Mouse (Mus musculus) embryo, embryonic 10 days (tissue): ENCODE results near the gene Ap1m1.

Experiments
- DNase-seq: peaks from one replicate; pipeline ENCODE4 v3.0.0-alpha.2; 2015; ENCODE audit warnings: low spot score

Ap1m1 gene

DNA sequence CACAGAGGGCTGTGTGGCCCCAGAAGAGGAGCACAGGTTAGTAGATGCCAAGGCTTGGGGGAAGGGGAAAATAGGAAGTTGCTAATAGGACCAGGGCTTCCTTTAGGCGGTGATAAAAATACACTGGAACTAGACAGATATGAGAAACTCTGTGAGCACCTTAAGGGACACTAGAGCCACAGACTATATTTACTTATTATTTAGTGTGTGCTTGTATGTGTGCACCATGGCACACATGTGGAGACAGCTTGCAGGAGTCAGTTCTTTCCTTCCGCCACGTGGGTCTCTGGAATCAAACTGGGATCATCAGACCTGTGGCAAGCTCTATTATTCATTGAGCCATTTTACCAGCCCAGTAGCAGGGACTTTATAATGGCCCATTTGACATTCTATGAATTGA lies 55.3 kb downstream of the Ap1m1 start:
- no peak for DNase-seq

DNA sequence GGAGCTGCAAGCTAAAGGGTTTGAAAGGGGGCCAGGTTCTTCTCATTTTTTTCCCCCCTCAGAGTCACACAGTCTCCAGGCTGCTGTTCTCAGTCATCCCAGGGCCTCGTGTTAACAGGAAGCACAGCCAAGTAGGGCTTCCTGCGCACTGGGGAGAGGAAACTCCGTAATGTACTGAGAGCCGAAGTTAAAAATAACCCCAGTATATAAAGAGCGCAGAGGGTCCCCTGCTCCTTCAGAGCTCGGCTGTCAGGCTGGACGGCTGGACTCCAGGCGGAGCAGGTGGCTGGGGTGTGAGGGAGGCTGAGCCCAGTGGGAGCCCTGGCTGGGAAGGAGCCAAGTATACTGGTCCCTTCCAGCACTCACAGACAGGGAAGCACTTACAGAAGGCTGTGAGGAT lies 55.9 kb downstream of the Ap1m1 start:
- DNase-seq, result peak; percentile 28

DNA sequence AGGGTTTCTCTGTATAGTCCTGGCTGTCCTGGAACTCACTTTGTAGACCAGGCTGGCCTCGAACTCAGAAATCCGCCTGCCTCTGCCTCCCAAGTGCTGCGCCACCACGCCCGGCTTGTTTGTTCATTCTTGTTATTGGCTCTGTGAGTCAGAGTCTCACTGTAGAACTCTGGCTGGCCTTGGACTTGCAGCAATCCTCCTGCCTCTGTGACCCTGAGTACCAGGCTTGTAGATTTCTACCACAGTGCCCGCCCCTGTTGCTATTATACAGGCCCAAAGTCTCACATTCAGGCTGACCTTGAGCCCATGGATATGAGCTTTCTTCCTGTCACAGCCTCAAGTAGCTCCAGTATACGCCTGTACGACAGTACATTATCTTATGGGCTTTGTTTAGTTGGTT lies 56.7 kb downstream of the Ap1m1 start:
- DNase-seq, result no peak

DNA sequence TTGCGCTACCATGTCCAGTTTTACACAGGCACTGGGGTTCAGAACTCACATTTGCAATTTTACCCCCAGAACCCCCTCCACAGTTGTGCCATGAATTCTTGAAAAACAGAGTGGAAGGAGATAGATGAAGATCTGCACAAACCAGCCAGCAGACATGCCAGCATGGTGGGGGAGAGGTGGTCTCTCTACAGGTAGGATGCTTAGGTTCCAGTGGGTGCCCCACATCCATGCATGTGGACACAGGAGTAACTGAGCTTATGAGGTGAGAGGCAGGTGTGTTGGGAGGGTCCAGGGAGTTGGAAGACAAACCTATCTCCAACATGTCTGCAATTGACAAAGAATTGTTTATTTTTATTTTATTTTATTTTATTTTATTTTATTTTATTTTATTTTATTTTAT lies 59.1 kb downstream of the Ap1m1 start:
- DNase-seq, result no peak

DNA sequence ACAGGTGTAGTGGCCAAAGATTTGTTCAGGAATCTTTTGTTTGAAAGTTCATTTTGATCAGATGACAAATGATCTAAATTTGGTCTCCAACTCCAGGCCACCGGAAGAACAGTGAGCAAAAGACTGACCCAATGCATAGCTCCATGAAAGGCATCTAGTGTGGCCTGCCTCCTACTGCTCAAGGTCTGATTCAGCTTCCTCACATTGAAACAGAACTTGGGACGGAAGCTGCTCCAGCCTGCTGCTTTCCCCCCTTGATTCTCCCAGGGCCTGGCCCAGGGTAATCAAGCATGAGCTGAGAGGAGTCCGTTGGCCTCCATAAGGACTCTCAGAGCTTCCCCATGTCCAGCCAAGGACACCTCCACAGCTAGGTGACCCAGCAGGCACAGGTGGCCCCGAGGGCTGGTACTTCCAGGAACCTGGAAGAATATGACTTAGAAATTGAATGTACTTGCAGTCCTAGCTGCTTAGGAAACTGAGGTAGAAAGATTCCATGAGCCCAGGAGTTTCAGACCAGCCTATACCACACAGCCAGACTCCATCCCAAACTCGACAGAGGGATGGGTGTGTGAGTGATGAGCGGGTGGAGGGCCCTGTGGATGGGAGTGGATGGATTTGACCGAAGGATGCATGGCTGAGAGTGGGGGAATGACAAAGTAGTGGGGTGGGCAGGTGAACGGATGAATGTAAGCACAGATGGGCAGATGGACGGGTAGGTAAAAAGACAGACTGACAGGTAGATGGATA lies 61.0 kb downstream of the Ap1m1 start:
- DNase-seq, result no peak

DNA sequence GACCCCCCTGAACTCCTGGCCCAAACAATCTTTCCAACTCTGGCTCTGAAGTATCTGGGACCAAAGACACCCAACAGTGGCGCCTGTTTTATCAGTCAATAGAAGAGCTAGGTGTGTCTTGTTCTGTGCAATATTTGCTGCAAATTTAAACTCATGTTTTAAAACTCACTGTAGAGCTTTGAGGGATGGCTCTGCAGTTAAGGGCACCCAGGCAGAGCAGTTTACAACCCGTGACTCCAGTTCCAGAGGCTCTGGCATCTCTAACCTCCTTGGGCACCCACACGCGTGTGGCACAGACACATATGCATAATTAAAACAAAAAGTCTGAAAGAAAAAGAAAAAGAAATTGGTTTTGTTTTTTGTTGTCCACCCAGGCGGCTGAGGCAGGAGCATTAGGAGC lies 61.7 kb downstream of the Ap1m1 start:
- no peak for DNase-seq

DNA sequence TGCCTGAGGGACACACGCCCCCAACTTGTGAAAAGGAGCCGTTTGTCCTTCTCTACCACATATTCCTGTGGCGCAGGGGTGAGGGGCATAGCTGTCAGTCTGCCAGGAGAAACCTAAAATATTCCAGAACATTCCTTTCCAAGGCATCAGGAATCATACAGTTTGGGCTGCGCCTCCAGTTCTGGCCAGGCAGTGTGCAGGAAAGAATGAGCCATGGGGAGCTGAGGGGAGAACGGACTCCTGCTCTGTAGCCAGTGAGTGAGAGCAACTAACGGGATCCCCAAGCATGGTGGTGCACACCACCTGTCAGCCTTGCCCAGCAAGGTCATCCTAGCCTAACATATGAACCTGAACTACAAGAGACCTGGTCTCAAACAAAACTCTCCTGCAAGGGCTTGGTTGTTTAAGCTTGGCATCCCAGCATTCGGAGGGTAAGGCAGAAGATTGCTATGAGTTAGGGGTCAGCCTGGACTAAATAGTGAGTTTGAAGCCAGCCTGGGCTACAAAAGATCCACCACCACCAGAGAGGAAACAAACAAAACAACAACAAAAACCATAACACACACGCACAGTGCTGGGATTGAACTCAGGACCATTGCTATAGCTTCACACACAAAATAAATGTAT lies 63.3 kb downstream of the Ap1m1 start:
- no peak for DNase-seq

DNA sequence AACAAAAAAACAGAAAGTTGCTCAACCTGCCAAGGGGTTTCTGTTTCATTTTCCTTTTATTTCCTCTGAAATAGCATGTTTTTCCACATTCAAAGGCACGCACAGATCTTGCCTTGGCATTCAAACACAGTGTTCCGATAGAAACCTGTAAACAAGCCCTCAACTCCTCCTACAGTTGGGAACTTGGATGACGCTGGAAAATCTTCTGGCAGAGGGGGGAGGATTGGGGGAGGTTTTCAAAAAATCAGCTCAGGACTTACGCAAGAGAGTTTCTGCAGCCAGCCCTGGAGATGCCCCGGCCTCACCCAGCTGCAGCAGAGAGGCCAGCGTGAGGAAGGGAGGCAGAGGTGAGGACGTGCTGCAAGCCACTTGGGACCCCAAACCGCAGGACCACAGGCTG lies 63.8 kb downstream of the Ap1m1 start:
- DNase-seq, result no peak

DNA sequence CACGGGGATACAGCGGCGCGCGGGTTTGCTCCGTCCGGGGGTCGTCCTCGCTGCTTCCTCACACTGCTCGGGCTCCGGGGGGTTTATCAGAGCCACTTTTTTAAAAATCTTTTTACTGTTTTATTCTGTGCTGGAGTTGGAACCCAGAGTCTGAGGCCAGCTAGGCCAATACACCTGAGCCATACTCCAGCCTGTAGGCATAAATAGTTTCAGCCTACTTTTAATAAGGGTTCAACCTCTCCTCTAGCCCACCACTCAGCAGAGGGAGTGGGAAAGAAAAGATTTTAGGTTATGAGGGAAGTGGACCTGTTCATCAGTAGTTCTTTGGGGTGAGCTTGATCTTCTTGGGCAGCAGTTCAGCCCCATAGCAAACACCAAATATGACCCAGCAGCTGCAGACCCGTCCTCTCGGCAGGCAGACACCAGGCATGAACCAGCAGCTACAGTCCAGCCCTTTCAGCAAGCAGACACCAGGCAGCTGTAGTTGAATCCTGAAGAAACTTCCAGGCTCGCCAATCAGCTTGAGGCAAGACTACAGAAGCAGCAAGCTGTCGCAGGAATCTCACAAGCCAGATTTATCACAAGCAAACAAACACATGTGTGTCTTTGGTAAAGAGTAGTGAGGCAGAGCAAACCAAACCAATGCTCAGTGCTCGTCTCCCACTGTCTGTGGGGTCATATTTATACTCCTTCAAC lies 65.5 kb downstream of the Ap1m1 start, which contains the start of gene Gm10282:
Gene Gm10282 (minus strand): TSS at position 51 of the 696 bp plus-strand sequence.
- no peak for DNase-seq

DNA sequence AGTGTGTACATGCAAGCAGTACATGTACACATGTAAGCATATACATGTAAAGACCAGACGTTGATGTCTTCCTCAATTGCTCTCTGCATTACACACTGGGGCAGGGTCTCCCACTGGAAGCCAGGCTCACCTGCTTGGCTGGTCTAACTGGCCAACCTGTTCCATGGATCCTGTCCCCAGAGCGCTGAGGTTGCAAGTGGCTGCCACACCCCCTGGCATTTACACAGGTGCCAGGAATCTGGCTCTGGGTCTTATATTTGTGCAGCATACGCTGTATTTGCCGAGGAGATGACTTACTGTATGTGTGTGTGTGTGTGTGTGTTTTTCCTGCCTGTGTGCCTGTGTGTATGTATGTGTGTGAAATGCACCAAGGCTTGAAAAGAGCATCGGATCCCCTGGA lies 67.1 kb downstream of the Ap1m1 start:
- no peak for DNase-seq
